Mouse (Mus musculus): Measurements from ENCODE around the gene Adgrg1.

The Adgrg1 gene

GRCm38 (mm10) chr8:94974467-94975165 is at the start of gene Adgrg1:
Adgrg1 (plus strand) TSS chr8:94974751.
- no peak for DNase-seq

- no peak for DNase-seq
These were observed 46.3 kb upstream of the Adgrg1 start for GRCm38 (mm10) chr8:94928227-94928626.

- no peak for DNase-seq
These were observed 40.6 kb upstream of the Adgrg1 start for GRCm38 (mm10) chr8:94933918-94934317.

GRCm38 (mm10) chr8:94935172-94935571 is 39.4 kb upstream of the Adgrg1 start:
- DNase-seq, result no peak

GRCm38 (mm10) chr8:94942566-94942965 is 32.0 kb upstream of the Adgrg1 start:
- peak; percentile 59 for DNase-seq

- peak; percentile 52 for DNase-seq
These were observed 29.4 kb upstream of the Adgrg1 start for GRCm38 (mm10) chr8:94945185-94945584.

GRCm38 (mm10) chr8:94948421-94948820 is 26.1 kb upstream of the Adgrg1 start:
- DNase-seq, result no peak

- no peak for DNase-seq
These were observed 25.5 kb upstream of the Adgrg1 start for GRCm38 (mm10) chr8:94949010-94949409.

- peak; percentile 64 for DNase-seq
These were observed 24.5 kb upstream of the Adgrg1 start for GRCm38 (mm10) chr8:94950046-94950445.

GRCm38 (mm10) chr8:94950458-94950857 is 24.1 kb upstream of the Adgrg1 start:
- no peak for DNase-seq

- DNase-seq, result no peak
These were observed 22.5 kb upstream of the Adgrg1 start for GRCm38 (mm10) chr8:94952086-94952485.

- no peak for DNase-seq
These were observed 20.8 kb upstream of the Adgrg1 start for GRCm38 (mm10) chr8:94953624-94954367.

- DNase-seq, result no peak
These were observed 20.2 kb upstream of the Adgrg1 start for GRCm38 (mm10) chr8:94954368-94954737.

GRCm38 (mm10) chr8:94954921-94955758 is 19.4 kb upstream of the Adgrg1 start:
- DNase-seq, result peak; percentile 45

- DNase-seq, result no peak
These were observed 18.4 kb upstream of the Adgrg1 start for GRCm38 (mm10) chr8:94956078-94956574.

GRCm38 (mm10) chr8:94962201-94962600 is 12.3 kb upstream of the Adgrg1 start:
- DNase-seq, result no peak

GRCm38 (mm10) chr8:94964828-94965227 is 9.7 kb upstream of the Adgrg1 start:
- no peak for DNase-seq

GRCm38 (mm10) chr8:94966578-94966977 is 8.0 kb upstream of the Adgrg1 start:
- no peak for DNase-seq

GRCm38 (mm10) chr8:94967071-94967470 is 7.5 kb upstream of the Adgrg1 start:
- DNase-seq, result no peak

GRCm38 (mm10) chr8:94967554-94967953 is 7.0 kb upstream of the Adgrg1 start:
- no peak for DNase-seq

- DNase-seq, result no peak
These were observed 1.3 kb upstream of the Adgrg1 start for GRCm38 (mm10) chr8:94973270-94973669.

GRCm38 (mm10) chr8:94973786-94974185 is 765 bp upstream of the Adgrg1 start:
- DNase-seq, result no peak

Data from right cerebral cortex, postnatal 14 days (tissue).